Mouse (Mus musculus) large intestine, adult 2 months (tissue): ENCODE results near the gene Dusp16. TPM values are rescaled to one million over a fixed set of nuclear protein-coding genes. Genes with fewer than 3 reads are reported as not detected.

Source experiments
- DNase-seq: peaks from one replicate; pipeline ENCODE4 v3.0.0-alpha.2; 2012; ENCODE audit warnings: low read depth, low spot score
- WGBS: fragments of 180-500 bp; shearing (Covaris S2); methylation state at CpG from one replicate; pipeline ENCODE4 v1.1.7; 2018; 5-methylcytosine and 5-hydroxymethylcytosine counted together
- polyA plus RNA-seq: library from polyadenylated mRNA; depleted of rRNA; stranded (reverse); fragments of >200 nt; gene quantifications from 2 replicates; pipeline ENCODE4 v1.2.3, GENCODE M21; 2012

Dusp16 gene
- polyA plus RNA-seq, 1 experiment = 9.3 TPM

GRCm38 (mm10) chr6:134793911-134794520 is 1.6 kb upstream of the Dusp16 start:
- WGBS = 11% methylated on average over 21 of the region's 21 CpGs
- no peak for DNase-seq

- WGBS = 65% methylated on average over 21 of the region's 21 CpGs
- no peak for DNase-seq
Measured at GRCm38 (mm10) chr6:134793046-134793806, 801 bp upstream of the Dusp16 start.

GRCm38 (mm10) chr6:134791251-134792118 is 940 bp downstream of the Dusp16 start:
- DNase-seq = no peak
- 5% methylated on average over 45 of the region's 46 CpGs for WGBS

GRCm38 (mm10) chr6:134789100-134789499 is 3.3 kb downstream of the Dusp16 start:
- 93% methylated on average over 6 of the region's 6 CpGs for WGBS

GRCm38 (mm10) chr6:134786426-134786825 is 6.0 kb downstream of the Dusp16 start:
- WGBS = 59% methylated on average over 3 of the region's 3 CpGs
- no peak for DNase-seq

More at GRCm38 (mm10) chr6:134789100-134789499, 3.3 kb downstream of the Dusp16 start:
- no peak for DNase-seq

- no peak for DNase-seq
- 96% methylated on average over 7 of the region's 7 CpGs for WGBS
Measured at GRCm38 (mm10) chr6:134782900-134783299, 9.5 kb downstream of the Dusp16 start.

GRCm38 (mm10) chr6:134781494-134781913 is 10.9 kb downstream of the Dusp16 start:
- 92% methylated on average over 7 of the region's 7 CpGs for WGBS
- DNase-seq = no peak

GRCm38 (mm10) chr6:134780024-134780423 is 12.4 kb downstream of the Dusp16 start:
- no peak for DNase-seq
- 86% methylated on average over 2 of the region's 2 CpGs for WGBS

- DNase-seq = no peak
- WGBS = 30% methylated on average over 3 of the region's 3 CpGs
Measured at GRCm38 (mm10) chr6:134773961-134774360, 18.5 kb downstream of the Dusp16 start.

- DNase-seq = no peak
- 68% methylated on average over 1 of the region's 1 CpGs for WGBS
Measured at GRCm38 (mm10) chr6:134773292-134773893, 19.0 kb downstream of the Dusp16 start.

GRCm38 (mm10) chr6:134770339-134770738 is 22.1 kb downstream of the Dusp16 start:
- no peak for DNase-seq

- WGBS = 88% methylated on average over 5 of the region's 5 CpGs
- no peak for DNase-seq
Measured at GRCm38 (mm10) chr6:134764441-134765061, 27.9 kb downstream of the Dusp16 start.

GRCm38 (mm10) chr6:134763436-134763835 is 29.0 kb downstream of the Dusp16 start:
- no peak for DNase-seq
- 72% methylated on average over 1 of the region's 1 CpGs for WGBS

- DNase-seq = no peak
- 98% methylated on average over 2 of the region's 2 CpGs for WGBS
Measured at GRCm38 (mm10) chr6:134761808-134762207, 30.6 kb downstream of the Dusp16 start.

GRCm38 (mm10) chr6:134760926-134761544 is 31.4 kb downstream of the Dusp16 start:
- no peak for DNase-seq
- 86% methylated on average over 5 of the region's 5 CpGs for WGBS

- 90% methylated on average over 4 of the region's 4 CpGs for WGBS
- DNase-seq = no peak
Measured at GRCm38 (mm10) chr6:134756058-134756457, 36.4 kb downstream of the Dusp16 start.

- no peak for DNase-seq
- 94% methylated on average over 11 of the region's 11 CpGs for WGBS
Measured at GRCm38 (mm10) chr6:134753858-134754257, 38.6 kb downstream of the Dusp16 start.

GRCm38 (mm10) chr6:134753412-134753811 is 39.0 kb downstream of the Dusp16 start:
- peak; percentile 48 for DNase-seq
- 65% methylated on average over 4 of the region's 4 CpGs for WGBS
